20 mouse cellular contexts compared by ENCODE assay signal in the genomic region with DNA sequence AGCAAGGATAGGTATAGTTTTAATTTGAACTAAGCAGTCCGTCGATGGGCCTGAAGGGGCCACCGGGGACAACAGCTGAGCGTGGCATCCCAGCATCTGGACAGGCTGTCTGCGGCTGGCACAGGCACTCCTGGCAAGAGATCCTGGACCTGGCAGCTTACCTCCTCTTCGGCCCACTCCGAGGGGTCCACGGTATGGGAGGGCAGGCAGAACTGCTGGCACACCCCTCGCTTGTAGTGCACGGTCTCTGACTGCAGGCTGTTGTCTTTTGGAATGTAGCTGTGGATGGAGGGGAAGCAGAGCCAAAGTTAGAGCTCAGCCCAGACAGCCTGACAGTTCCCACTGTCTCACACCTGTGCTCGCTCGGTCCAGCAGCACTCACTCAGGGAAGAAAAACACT. TPM values are rescaled to one million over a fixed set of nuclear protein-coding genes. Genes with fewer than 3 reads are reported as not detected.
A peak's percentile ranks its signal among the peaks of the same experiment; 100 is the strongest.
DNase-seq lines count a peak whose midpoint lies in the region; ATAC-seq and TF ChIP-seq lines count a peak whose summit lies in the region.
"Had no signal": no experiment of that assay in that cellular context is flagged by ENCODE, and none has a peak within 500 bp of the region (broad histone marks: within the 10 kb centered on the region; RNA-seq: fewer than 3 reads in every experiment).

No protein-coding gene starts in this region.

- no peaks in the 10 kb centered on the region for H3K27me3 ChIP-seq in heart, embryonic 15.5 days
- H3K27me3 ChIP-seq in kidney, embryonic 15.5 days, result no peaks in the 10 kb centered on the region
- no peaks in the 10 kb centered on the region for H3K27me3 ChIP-seq in thymus, adult 2 months (ENCODE audit: control insufficient read depth, insufficient read depth, low read length)
- H3K27me3 ChIP-seq: embryonic facial prominence, embryonic 13.5 days; heart, embryonic 12.5 days; midbrain, embryonic 15.5 days had no signal

- 76% methylated on average over 12 of the region's 12 CpGs for WGBS in heart, embryonic 15.5 days
- WGBS in kidney, embryonic 15.5 days, result 88% methylated on average over 12 of the region's 12 CpGs
- WGBS in thymus, adult 2 months, result 26% methylated on average over 12 of the region's 12 CpGs

- no peak for TF ChIP-seq CTCF in thymus, adult 2 months (IDR thresholded peaks at IDR 0.05; ENCODE audit: borderline replicate concordance, control insufficient read depth, extremely low read depth, insufficient read depth, low read length, poor library complexity)

- DNase-seq in heart, adult 8-10 months (ENCODE audit: low spot score), result no peak
- DNase-seq in kidney, postnatal 10 days, result no peak
- DNase-seq in thymus, adult 2 months, result no peak
- DNase-seq in thymus, postnatal 0 days (ENCODE audit: low spot score), result no peak
- no peak for DNase-seq in urinary bladder, postnatal 4 days (ENCODE audit: low spot score in 2 of 2)
- DNase-seq: adrenal gland, postnatal 36 days; cerebellum, adult 18-20 months; gastrocnemius, adult 2 months; lung, adult 18-20 months; lung, postnatal 14 days; right cerebral cortex, adult 18-20 months had no signal

- TF ChIP-seq POLR2A in thymus, adult 2 months (IDR thresholded peaks at IDR 0.05; ENCODE audit: control insufficient read depth, extremely low read depth, insufficient read depth, low read length, poor library complexity), result no peak

- ATAC-seq in heart, embryonic 15.5 days (replicated peaks; ENCODE audit: insufficient number of reproducible peaks, insufficient read depth, low FRiP score, low read depth), result no peak
- ATAC-seq in kidney, embryonic 15.5 days (replicated peaks; ENCODE audit: low FRiP score), result no peak
- ATAC-seq: intestine, postnatal 0 days; midbrain, embryonic 15.5 days had no signal

- H3K9me3 ChIP-seq in heart, embryonic 15.5 days (replicated peaks), result no peaks in the 10 kb centered on the region
- no peaks in the 10 kb centered on the region for H3K9me3 ChIP-seq in kidney, embryonic 15.5 days (replicated peaks)
- H3K9me3 ChIP-seq: midbrain, embryonic 15.5 days had no signal

- no peaks in the 10 kb centered on the region for H3K4me1 ChIP-seq in heart, embryonic 15.5 days (replicated peaks)
- H3K4me1 ChIP-seq in kidney, embryonic 15.5 days, result peaks cover 26% of the 10 kb centered on the region
- H3K4me1 ChIP-seq in thymus, adult 2 months (replicated peaks; ENCODE audit: control insufficient read depth, insufficient read depth, low read length), result peaks cover 56% of the 10 kb centered on the region
- H3K4me1 ChIP-seq: embryonic facial prominence, embryonic 13.5 days; midbrain, embryonic 15.5 days had no signal

- H3K36me3 ChIP-seq in heart, embryonic 15.5 days, result peaks cover 4% of the 10 kb centered on the region; the same call in 1 of the 2 replicates
- peaks cover 10% of the 10 kb centered on the region for H3K36me3 ChIP-seq in kidney, embryonic 15.5 days
- H3K36me3 ChIP-seq in thymus, adult 2 months (ENCODE audit: control insufficient read depth, insufficient read depth, low read length), result peaks cover 8% of the 10 kb centered on the region

- peak overlapping the region; percentile 55; the same call in 1 of the 2 replicates for H3K27ac ChIP-seq in heart, embryonic 15.5 days
- 0 out of 2 replicates have a peak overlapping the region, but pooled peaks have one; percentile 4 for H3K27ac ChIP-seq in kidney, embryonic 15.5 days
- peak overlapping the region; percentile 98 for H3K27ac ChIP-seq in thymus, adult 2 months (ENCODE audit: control insufficient read depth, insufficient read depth, low read length)
- H3K27ac ChIP-seq: embryonic facial prominence, embryonic 13.5 days; gastrocnemius, adult 2 months; midbrain, embryonic 15.5 days; stomach, postnatal 0 days had no signal

- H3K4me3 ChIP-seq in heart, embryonic 15.5 days, result no peak overlapping the region
- H3K4me3 ChIP-seq in kidney, embryonic 15.5 days (replicated peaks), result no peak overlapping the region
- H3K4me3 ChIP-seq in thymus, adult 2 months (ENCODE audit: control insufficient read depth, insufficient read depth, low read length), result peak overlapping the region; percentile 54
- H3K4me3 ChIP-seq: embryonic facial prominence, embryonic 13.5 days; gastrocnemius, adult 2 months; heart, embryonic 12.5 days; midbrain, embryonic 15.5 days had no signal

- H3K4me2 ChIP-seq in heart, embryonic 15.5 days, result no peak overlapping the region
- H3K4me2 ChIP-seq in kidney, embryonic 15.5 days, result no peak overlapping the region
- H3K4me2 ChIP-seq: embryonic facial prominence, embryonic 13.5 days; heart, embryonic 12.5 days; midbrain, embryonic 15.5 days had no signal

- H3K9ac ChIP-seq in heart, embryonic 15.5 days, result no peak overlapping the region
- H3K9ac ChIP-seq in kidney, embryonic 15.5 days, result no peak overlapping the region
- H3K9ac ChIP-seq: embryonic facial prominence, embryonic 13.5 days; heart, embryonic 12.5 days; midbrain, embryonic 15.5 days had no signal

RNA-seq across cellular contexts. Expression of gene Foxj1, which starts 24.5 kb away (rescaled TPM):
- polyA plus RNA-seq in heart, embryonic 15.5 days (2015; fragmentation: Nextera tagmentation; extraction: Ambion mirVana), result 0.89 and 2.6 TPM in 2 replicates
- under 1 TPM in 1 of 4 experiments, not detected in 3; 0.26 TPM for total RNA-seq in heart, adult 8-10 months (2022)
- 2.9 TPM in 2 replicates for polyA plus RNA-seq in kidney, embryonic 15.5 days (2015; fragmentation: Nextera tagmentation; extraction: Ambion mirVana)
- 6.9 TPM in 2 replicates for polyA plus RNA-seq in thymus, adult 2 months (2012; rRNA removed)
- 1.3 and 1.5 TPM in 2 replicates for polyA plus RNA-seq in thymus, postnatal 0 days (2015; fragmentation: Nextera tagmentation; extraction: Ambion mirVana)
- total RNA-seq: hematopoietic stem cell, adult 5-6 weeks; megakaryocyte, adult 5-6 weeks had no signal

RNA-seq across cellular contexts. Expression of gene Exoc7, which starts 52.6 kb away (rescaled TPM):
- polyA plus RNA-seq in heart, embryonic 15.5 days (2015; fragmentation: Nextera tagmentation; extraction: Ambion mirVana), result 45.2 and 58.2 TPM in 2 replicates
- total RNA-seq in heart, adult 8-10 months (2022), result 10 to 100 TPM; 49.0 to 65.8 (median 54.2) TPM
- 61.8 and 64.0 TPM in 2 replicates for polyA plus RNA-seq in kidney, embryonic 15.5 days (2015; fragmentation: Nextera tagmentation; extraction: Ambion mirVana)
- polyA plus RNA-seq in thymus, adult 2 months (2012; rRNA removed), result 50.7 and 51.6 TPM in 2 replicates
- polyA plus RNA-seq in thymus, postnatal 0 days (2015; fragmentation: Nextera tagmentation; extraction: Ambion mirVana), result 73.0 and 74.5 TPM in 2 replicates

RNA-seq across cellular contexts. Expression of gene Rnf157, which starts 53.2 kb away (rescaled TPM):
- 7.1 and 14.3 TPM in 2 replicates for polyA plus RNA-seq in heart, embryonic 15.5 days (2015; fragmentation: Nextera tagmentation; extraction: Ambion mirVana)
- total RNA-seq in heart, adult 8-10 months (2022), result 10 to 100 TPM in 2 of 4 experiments, 1 to 10 TPM in 2; 7.5 to 12.5 (median 9.4) TPM
- polyA plus RNA-seq in kidney, embryonic 15.5 days (2015; fragmentation: Nextera tagmentation; extraction: Ambion mirVana), result 12.4 and 12.5 TPM in 2 replicates
- polyA plus RNA-seq in thymus, adult 2 months (2012; rRNA removed), result 98.7 and 119 TPM in 2 replicates
- 52.3 and 56.7 TPM in 2 replicates for polyA plus RNA-seq in thymus, postnatal 0 days (2015; fragmentation: Nextera tagmentation; extraction: Ambion mirVana)

Comparison
In these comparisons a context has a peak if more than half of its experiments do, and no peak if none do; other contexts are left out.
1. H3K27ac ChIP-seq: peak in every context shown above with its lines; median percentile 98 in thymus, adult 2 months; 55 in heart, embryonic 15.5 days; 4 in kidney, embryonic 15.5 days.